Mouse (Mus musculus): ENCODE data around the gene Vdac2. TPM values are rescaled to one million over a fixed set of nuclear protein-coding genes. Genes with fewer than 3 reads are reported as not detected.

Vdac2 gene
- total RNA-seq, 4 experiments from 2014 or later, result 190 to 233 (median 209) TPM

GRCm38 (mm10) chr14:21820880-21821505, 4.0 kb upstream of the Vdac2 start:
- DNase-seq, result no peak

DNA sequence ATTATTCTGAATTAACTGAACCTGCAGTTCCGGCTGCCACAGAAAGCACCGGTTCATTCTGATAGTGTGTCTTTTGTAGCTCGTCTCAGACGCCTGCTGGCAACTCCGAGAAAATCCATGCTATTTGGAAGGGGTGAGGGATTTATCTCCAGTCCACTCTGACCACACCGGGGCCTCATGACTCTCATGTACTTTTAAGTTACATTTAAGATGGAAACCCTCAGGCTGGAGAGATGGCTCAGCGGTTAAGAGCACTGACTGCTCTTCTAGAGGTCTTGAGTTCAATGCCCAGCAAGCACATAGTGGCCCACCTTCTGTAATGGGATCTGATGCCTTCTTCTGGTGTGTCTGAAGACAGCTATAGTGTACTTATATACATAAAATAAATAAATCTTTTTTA, 2.7 kb upstream of the Vdac2 start:
- no peak for DNase-seq

GRCm38 (mm10) chr14:21822795-21823374, 2.2 kb upstream of the Vdac2 start:
- peak; percentile 71 for DNase-seq

GRCm38 (mm10) chr14:21823897-21824296, 1.1 kb upstream of the Vdac2 start:
- no peak for DNase-seq

DNA sequence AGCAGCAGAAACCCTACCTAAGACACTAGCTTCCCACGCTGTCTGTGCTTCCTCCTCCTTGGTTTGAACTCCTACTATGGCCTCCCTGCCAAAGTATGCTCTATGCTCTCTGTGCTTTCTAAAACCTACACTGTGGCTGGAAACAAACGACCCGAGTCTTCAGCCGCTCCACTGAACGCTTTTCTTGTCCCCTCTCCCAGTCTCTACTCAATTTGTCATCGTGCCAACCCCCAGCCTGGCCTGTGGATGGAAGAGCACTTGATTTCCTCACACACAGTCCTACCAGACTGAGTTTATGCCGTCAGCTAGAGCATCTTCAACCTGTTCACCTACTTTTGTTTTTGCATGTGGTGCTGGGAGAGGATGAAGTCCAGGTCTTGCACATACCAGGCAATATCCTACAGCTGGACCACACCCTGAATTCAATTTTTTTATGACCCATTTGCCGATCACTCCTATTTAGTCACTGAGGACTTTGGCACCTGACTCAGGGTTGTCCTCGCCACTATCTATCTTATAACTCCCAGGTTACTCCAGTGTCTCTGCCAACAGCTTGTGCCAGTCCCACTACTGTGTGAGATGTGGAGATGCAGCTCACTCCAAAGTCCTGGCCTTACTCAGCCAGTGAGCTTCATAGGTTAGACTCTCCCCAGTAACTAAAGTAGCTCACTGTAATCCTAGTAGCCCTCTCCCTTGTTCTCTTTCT, 901 bp downstream of the Vdac2 start:
- DNase-seq, result no peak

GRCm38 (mm10) chr14:21830876-21831767, 6.1 kb downstream of the Vdac2 start:
- DNase-seq, result peak; percentile 94

DNA sequence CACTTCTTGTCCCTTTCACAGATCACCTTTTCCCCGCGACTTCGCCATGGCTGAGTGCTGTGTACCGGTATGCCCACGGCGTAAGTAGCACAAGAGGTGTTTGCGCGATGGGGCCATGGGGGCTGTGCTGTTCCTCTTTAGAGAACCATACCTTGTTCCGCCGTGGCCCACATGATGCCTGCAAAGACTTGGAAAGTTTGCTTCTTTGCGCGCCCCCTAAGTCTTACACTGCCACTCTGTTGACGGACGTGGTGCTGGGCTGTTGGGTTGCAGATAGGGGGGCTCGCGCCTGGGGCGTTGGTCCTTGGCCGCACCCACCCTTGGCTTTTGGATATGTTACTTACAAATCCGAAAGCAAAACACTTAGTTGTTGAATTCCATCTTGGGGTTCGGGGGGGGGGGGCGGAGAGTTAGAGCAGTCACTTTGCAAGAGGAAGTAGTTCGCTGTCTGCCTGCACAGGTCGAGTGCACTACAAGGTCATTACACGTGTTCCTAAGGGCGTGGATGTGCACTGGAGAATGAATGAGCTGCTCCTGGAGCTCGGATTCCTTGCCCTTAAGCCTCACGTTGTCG, 6.9 kb downstream of the Vdac2 start:
- DNase-seq, result no peak

DNA sequence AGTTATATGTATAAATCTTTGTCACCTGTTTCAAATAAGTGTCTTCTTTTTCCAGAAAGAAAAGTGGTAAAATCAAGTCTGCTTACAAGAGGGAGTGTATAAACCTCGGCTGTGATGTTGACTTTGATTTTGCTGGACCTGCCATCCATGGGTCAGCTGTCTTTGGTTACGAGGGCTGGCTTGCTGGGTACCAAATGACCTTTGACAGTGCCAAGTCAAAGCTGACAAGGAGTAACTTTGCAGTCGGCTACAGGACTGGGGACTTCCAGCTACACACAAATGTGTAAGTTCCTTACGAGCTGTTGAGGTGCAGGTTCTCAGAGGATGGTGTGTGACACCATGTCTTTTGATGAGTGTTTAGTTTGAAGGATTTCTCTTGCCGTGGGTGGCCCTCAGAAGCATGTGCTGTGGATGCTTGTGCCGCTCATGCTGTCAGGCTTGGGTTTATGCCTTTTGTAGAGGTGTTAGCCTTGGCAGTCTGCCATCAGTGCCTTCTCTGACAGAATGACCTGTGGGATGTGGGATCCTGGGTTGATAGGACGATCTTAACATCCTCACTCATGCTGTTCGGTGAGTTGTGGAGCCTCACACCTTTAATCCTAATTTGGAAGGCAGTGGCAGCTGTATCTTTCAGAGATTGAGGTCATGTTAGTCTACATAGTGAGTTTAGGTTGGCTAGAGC, 13.4 kb downstream of the Vdac2 start:
- no peak for DNase-seq

GRCm38 (mm10) chr14:21841819-21842592, 17.0 kb downstream of the Vdac2 start:
- no peak for DNase-seq

- DNase-seq, result no peak
These were observed 18.2 kb downstream of the Vdac2 start for GRCm38 (mm10) chr14:21843263-21843662.

GRCm38 (mm10) chr14:21846827-21847380, 21.9 kb downstream of the Vdac2 start:
- DNase-seq, result no peak

- peak; percentile 46 for DNase-seq
These were observed 22.5 kb downstream of the Vdac2 start for GRCm38 (mm10) chr14:21847381-21848165.

DNA sequence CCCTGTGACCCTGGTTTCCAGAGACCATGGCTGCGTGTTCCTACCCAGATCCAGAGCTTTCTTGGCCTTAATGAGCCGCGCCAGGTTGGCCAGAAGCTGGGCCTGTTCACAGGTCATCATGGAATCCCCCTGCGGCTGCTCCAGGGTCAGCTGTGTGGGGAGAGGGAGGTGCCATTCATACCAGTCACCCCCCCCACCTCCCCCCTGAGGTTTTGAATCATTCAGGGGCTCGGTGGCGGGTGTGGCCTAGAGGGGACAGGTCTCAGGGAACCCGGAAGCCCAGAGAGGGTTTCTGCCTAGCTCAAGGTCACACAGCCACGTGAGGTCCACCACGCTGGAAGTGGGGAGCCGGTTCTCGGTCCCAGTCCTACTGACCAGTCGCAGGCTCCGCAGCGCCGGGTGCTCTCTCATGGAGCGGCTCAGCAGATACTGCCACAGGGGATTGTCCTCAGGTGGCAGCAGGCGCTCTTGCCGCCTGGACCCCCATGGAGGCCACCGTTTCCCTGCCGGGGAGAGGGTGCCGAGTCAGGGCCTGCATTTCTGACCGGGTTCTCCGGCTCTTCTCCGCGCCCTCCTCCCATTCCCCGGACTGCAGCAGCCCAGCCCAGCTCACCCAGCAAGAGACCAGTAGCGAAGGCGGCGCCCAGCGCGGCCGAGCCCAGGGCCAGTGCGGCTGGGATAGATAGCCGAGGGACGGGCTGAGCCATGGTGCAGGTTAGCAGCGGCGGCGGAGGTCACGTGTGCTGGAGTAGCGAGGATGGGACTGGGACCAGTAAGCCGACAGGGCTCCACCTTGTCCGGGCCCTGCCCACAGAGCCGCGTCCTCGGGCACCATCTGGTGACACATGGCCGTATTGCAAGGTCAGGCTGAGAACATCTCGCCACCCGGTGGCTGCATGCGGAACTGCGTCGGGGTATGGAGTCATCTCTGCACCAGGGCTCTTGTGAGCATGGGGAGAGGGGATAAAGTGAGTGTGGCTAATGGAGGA, 23.4 kb downstream of the Vdac2 start, which contains the start of gene Comtd1:
Gene Comtd1, minus strand, starts transcription at position 812 of the 989 bp plus-strand sequence.
- peak; percentile 94 for DNase-seq

DNA sequence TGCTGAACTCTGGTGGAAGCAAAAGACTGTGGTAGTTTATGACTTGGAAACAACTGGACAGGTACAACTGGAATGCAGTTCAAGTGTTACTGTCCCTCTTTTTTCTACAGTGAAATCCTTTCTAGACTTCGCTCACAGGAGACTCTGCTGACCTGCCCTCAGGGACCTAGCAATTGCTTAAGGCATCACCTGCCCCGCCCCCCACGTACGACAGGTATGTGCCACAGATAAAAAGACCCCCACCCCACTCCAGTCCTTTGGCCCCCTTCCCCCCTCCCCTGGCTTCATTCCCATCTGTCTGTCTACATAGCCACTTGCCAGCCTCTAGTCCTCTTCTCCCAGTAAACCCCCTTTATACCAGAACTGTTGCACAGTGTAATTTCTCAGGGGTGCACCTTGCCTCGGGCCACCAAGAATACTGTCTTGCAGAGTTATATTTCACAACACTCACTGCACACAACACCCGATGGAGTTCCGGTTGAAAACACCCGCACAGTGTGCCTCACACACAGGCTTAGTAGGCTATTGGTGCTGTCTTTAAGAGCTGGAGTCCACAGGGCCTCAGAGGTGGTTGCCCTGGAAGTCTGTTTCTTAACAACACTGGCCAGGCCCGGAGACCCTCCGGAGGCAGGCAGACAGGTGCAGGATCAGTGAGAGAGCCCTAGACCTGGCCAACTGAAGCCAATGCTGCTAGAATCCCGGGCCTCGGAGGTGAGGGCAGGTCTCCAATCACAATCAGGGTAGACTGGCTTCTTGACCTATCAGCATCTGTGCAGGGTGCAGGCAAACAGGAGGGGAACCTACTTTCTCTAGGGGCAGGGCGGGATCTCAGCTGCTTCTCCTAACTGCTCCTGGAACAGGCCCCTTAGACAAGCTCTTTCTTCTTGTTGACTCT, 24.7 kb downstream of the Vdac2 start:
- no peak for DNase-seq

DNA sequence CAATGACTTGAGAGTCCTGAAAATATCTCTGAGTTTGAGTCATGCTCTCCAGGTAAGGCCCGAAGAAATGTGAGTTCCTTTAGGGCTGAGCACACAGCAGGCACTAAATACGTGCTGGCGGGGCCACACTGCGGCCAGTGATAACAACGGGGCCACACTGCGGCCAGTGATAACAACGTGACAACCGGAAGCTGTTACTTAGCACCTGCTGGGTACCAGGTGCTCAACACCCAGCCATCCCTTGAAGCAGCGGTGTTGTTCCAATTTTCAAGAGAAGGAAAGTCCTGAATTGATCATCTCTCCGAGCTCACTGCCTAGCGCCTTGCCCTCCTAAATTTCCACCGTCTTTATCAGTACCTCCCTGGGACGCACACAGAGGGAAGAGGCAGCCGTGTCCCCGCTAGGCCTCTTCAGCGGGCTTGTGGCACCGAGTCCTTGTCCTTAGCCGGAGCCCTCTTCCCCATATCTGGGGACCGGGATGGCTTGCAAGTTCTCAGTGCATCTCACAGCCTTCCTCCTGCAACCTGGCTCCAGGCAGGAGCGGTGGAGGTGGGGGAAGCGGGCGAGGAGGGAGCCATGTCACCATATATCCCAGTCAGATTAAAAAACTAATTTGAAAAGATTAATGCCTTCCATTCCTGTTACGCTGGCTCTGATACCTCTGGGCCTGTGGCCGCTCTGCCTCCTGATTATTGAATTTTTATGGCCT, 25.5 kb downstream of the Vdac2 start:
- no peak for DNase-seq

GRCm38 (mm10) chr14:21851996-21852791, 27.2 kb downstream of the Vdac2 start:
- no peak for DNase-seq
